Mouse (Mus musculus): ENCODE data around the gene Pnpo. TPM values are rescaled to one million over a fixed set of nuclear protein-coding genes. Genes with fewer than 3 reads are reported as not detected.

Gene Pnpo
- total RNA-seq, 2 experiments from 2014 or later: 11.8 to 12.8 TPM

DNA sequence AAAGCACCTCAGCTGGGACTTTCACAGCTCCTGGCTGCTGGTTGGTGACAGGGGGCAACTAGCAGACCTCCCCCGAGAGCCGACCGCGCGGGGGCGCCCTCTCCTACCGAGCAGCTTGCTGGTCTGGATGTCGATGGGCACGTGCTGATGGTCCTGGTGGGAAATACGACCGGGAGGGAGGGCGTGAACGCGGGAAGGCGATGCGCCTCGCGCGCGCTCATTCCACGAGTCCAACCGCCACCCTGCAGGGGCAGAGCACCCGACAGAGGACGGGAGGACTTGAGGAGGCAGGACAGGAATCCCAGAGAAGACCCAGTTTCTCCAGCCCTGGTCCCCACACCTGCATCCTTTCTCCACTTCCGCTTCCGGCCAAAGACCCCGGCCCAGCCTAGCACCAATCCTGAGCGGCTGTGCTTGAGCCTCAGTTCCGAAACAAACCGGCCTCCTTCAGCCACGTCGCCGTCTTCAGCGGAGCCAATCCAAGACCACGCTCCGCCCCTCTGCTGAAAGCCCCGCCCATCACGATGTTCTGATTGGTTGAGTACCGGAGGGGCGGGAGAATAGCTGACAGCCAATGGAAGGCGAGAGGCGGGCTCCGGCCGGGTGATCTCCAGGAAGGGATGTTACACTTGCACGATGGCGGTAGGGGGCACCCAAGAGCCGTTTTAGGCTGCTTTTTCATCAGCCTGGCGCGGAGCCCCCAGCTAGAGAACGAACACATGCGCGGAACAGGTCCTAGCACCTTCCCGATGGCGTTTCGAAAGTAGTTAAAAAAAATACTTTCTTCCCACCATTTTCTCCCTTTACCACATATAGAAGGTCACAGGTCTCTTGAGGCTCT is 27.5 kb downstream of the Pnpo start, which contains the start of gene Cdk5rap3:
TSS of gene Cdk5rap3 (minus strand) at position 453 of the 841 bp plus-strand sequence.
- intact Hi-C loops (cut with DNase I): loop anchor here (1.0 to 5.0 kb wide), 4 partner anchors 21 to 139 kb away; partner anchors contain the start of gene Snx11

DNA sequence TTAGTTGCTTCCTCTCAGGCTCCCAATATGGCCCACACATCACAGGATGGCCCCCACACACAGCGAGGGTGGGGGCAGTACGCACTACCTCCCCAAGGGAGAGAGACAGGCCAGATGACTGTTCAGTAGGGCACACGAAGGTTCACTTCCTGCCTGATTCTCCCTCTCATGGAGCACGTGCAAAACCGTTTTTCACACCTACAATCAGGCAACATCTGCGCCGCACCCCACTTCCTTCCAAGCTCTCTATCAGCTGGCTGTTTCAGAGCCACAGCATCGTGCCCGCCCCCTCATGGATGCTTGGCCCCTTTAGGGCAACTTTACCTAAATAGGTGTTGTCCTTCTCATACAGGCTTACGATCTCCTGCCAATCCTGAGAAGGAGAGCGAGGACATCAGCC is 31.1 kb downstream of the Pnpo start:
- DNase-seq: no peak
- intact Hi-C loops (cut with DNase I): loop anchor here (5.0 kb wide), 1 partner anchor 150 kb away; no protein-coding TSS in a partner anchor

More for the DNA sequence above, 27.5 kb downstream of the Pnpo start, which contains the start of gene Cdk5rap3:
- peak; percentile 99 for DNase-seq

GRCm38 (mm10) chr11:96910003-96910402 is 33.8 kb downstream of the Pnpo start:
- intact Hi-C loops (cut with DNase I): loop anchor here (1.0 to 5.0 kb wide), 2 partner anchors 43 to 148 kb away; no protein-coding TSS in a partner anchor
- DNase-seq: peak; percentile 89 to 92

DNA sequence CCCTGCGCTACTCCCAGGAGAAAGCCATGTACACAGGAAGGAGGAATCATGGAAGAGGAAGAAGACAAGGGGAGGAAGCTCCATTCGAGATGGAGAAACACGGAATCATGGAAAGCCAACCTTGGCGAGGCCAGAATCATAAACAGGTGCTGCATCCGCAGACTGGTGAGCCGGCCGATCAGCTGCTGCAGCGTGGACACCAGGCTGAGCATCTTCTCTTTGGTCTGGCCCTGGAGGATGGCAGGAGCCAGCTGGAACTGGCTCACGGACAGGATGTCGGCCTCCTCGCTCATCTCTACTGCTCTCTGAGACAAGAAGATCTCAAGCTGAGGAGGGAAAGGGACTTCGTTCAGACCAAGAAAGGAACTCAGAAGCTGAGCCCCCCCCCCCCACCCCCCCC is 35.2 kb downstream of the Pnpo start:
- DNase-seq: no peak
- intact Hi-C loops (cut with DNase I): no loop called here

DNA sequence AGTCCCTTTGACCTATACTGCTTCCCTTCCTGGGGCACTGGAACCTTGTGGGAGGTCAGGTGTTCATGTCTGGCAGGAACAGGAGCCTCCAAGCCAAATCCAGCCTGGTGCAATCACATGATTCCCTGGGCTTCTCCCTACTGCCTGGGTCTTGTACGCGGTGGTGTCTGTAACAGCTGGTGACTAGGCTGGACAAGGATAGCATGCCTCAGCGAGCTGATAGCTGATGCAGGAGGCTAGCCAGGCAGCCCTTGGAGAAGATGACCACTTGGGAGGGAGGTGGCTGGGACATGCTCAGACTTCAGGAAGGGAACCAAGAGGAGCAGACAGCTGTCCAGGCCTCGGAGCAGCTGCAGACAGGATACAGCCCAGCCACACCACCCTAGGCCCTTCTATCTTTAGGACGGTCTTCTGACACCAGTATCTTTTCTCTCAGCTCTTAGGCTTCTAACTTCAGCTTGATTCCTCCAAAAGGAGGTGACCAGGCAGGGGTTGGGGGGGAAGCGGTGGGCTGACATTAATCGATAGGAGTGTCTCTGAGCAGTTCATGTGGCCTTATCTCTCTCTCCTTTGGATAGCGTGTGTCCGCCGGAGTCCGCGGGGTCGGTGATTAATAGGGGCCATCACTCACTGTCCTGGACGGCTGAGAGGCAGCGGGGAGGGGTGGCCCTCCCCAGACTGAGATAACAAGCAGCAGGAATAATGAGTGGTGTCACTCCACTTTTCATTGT is 37.2 kb downstream of the Pnpo start:
- DNase-seq: peak; percentile 67 to 72
- intact Hi-C loops (cut with DNase I): no loop called here

GRCm38 (mm10) chr11:96902639-96903635 is 40.8 kb downstream of the Pnpo start:
- intact Hi-C loops (cut with DNase I): no loop called here
- peak; percentile 30 to 43 for DNase-seq

- intact Hi-C loops (cut with DNase I): no loop called here
- no peak for DNase-seq
Observed at GRCm38 (mm10) chr11:96901332-96901731, 42.5 kb downstream of the Pnpo start.

DNA sequence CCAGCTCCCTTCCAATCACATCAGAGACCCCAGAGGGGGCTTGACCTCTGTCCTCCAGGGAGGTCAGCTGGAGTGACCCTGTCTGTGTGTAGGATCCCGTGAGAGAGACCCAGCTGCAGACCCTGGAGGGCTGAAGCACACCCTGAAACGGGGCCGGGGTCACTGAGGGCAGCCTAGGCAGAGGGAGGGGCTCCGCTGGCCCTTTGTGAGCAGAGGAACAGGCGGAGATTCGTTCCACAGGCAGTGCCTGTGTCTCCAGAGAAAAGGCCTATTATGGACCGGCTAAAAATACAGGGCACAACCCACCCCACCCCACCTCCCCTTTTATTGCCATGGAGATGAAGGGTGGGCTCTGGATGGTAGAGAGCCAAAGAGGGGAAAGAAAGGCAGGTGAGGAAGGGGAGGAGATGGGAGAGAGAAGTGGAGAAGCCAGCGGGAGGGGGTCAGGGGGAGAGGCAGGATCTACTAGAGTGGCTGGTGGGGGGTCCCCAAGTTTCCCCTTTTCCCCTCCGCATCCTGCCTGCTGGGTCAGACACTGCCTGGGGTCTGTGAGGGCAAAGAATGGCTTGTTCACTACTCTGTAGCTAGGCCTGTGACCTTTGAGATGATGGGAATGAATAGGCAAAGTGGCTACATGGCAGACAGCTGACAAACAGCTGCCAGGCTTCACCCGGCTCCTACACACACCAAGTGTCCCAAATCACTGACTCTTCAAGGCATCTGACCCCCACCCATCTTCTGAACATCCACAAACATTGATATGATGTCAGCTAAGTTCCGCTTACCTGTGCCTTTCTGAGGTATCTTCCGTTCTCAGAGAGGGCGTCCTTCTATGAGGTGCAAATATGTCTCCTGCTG is 44.1 kb downstream of the Pnpo start:
- no peak for DNase-seq
- intact Hi-C loops (cut with DNase I): no loop called here

DNA sequence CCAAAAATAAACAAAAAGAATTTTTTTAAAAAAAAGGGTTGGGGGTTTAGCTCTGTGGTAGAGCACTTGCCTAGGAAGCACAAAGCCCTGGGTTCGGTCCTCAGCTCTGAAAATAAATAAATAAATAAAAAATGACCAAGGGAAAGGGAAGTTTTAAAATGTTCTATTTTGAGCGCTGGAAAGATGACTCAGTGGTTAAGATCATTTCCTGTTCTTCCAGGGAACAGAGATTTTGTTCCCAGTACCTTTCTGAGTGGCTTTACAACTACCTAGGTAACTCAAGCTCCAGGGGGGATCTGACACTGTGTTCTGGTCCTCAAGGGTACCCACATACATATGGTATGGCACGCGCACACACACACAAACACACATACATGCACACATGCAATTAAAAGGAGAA is 47.9 kb downstream of the Pnpo start:
- intact Hi-C loops (cut with DNase I): no loop called here
- DNase-seq: no peak

- no peak for DNase-seq
- intact Hi-C loops (cut with DNase I): no loop called here
Observed at GRCm38 (mm10) chr11:96893203-96893842, 50.5 kb downstream of the Pnpo start.

GRCm38 (mm10) chr11:96891784-96892527 is 51.8 kb downstream of the Pnpo start:
- no peak for DNase-seq
- intact Hi-C loops (cut with DNase I): no loop called here

Other genes starting within 250 kb of the Pnpo start
- 10 to 100 TPM; 14.6 to 15.1 TPM for gene Snx11, start 166.4 kb downstream of the Pnpo start, total RNA-seq (2021)
- gene Cbx1, start 154.9 kb downstream of the Pnpo start, total RNA-seq (2021): 10 to 100 TPM; 46.2 to 59.2 TPM
- 100 to 1,000 TPM; 302 to 348 TPM for gene Nfe2l1, start 114.0 kb downstream of the Pnpo start, total RNA-seq (2021)
- gene Copz2, start 94.1 kb downstream of the Pnpo start, total RNA-seq (2021): 10 to 100 TPM; 43.8 to 50.3 TPM
- 10 to 100 TPM; 28.0 to 30.8 TPM for gene Cdk5rap3, start 27.5 kb downstream of the Pnpo start, total RNA-seq (2021)
- under 1 TPM; 0.47 to 0.74 TPM for gene Prr15l, start 15.9 kb downstream of the Pnpo start, total RNA-seq (2021)
- 10 to 100 TPM; 15.0 to 16.1 TPM for gene Sp2, start 39.0 kb upstream of the Pnpo start, total RNA-seq (2021)
- gene Sp6, start 69.4 kb upstream of the Pnpo start, total RNA-seq (2021): under 1 TPM; 0.12 to 0.15 TPM
- 10 to 100 TPM; 11.3 to 16.1 TPM for gene Scrn2, start 86.0 kb upstream of the Pnpo start, total RNA-seq (2021)
- under 1 TPM; 0.31 to 0.45 TPM for gene Lrrc46, start 97.4 kb upstream of the Pnpo start, total RNA-seq (2021)
- gene Mrpl10, start 97.6 kb upstream of the Pnpo start, total RNA-seq (2021): 10 to 100 TPM; 85.0 to 86.5 TPM
- gene Osbpl7, start 106.6 kb upstream of the Pnpo start, total RNA-seq (2021): 1 to 10 TPM; 5.7 to 6.1 TPM
- not detected for gene Tbx21, start 171.3 kb upstream of the Pnpo start, total RNA-seq (2021)
- gene Tbkbp1, start 207.5 kb upstream of the Pnpo start, total RNA-seq (2021): 10 to 100 TPM; 15.9 to 17.3 TPM
- 100 to 1,000 TPM; 107 to 121 TPM for gene Kpnb1, start 243.9 kb upstream of the Pnpo start, total RNA-seq (2021)